Mouse (Mus musculus) heart, embryonic 14.5 days (tissue): ENCODE data around the gene Gm15517. TPM values are rescaled to one million over a fixed set of nuclear protein-coding genes. Genes with fewer than 3 reads are reported as not detected.
"Not testable (repeated sequence)": the region's sequence is repeated elsewhere in the genome, so short reads cannot be mapped to it uniquely, and the experiment has no call there.

Experiments
- ATAC-seq: fragments of 200-750 bp; cut with Nextera tagmentation; 2 replicates; pipeline ENCODE4 v1.8.0; 2017; ENCODE audit warnings: low read depth, moderate TSS enrichment; ENCODE audit not compliant: insufficient number of reproducible peaks, insufficient read depth, low FRiP score
- H3K27ac ChIP-seq, 2 experiments: fragments of 200-500 bp in 1 of 2; fragments of 300-500 bp in 1 of 2; sonication (generic) in 1 of 2; replicated peaks in 1 of 2; 2 replicates each; pipeline ENCODE4 v1.5.1; 2012 to 2014; ENCODE audit warnings: low read depth in 2 of 2, low read length in 2 of 2, control low read depth in 1 of 2, mild to moderate bottlenecking in 1 of 2, mixed read lengths in 1 of 2; ENCODE audit not compliant: control insufficient read depth in 1 of 2, insufficient read depth in 1 of 2
- H3K27me3 ChIP-seq: fragments of 300-500 bp; sonication (generic); 2 replicates; pipeline ENCODE4 v1.6.1; 2014; ENCODE audit warnings: mild to moderate bottlenecking, low read length, control low read depth; ENCODE audit not compliant: control insufficient read depth, insufficient read depth
- H3K36me3 ChIP-seq: fragments of 300-500 bp; sonication (generic); 2 replicates; pipeline ENCODE4 v1.6.1; 2014; ENCODE audit warnings: mild to moderate bottlenecking, control low read depth, low read length, mixed read lengths; ENCODE audit not compliant: control insufficient read depth, insufficient read depth
- H3K4me1 ChIP-seq, 2 experiments: fragments of 200-500 bp in 1 of 2; fragments of 300-500 bp in 1 of 2; sonication (generic) in 1 of 2; 2 replicates each; pipeline ENCODE4 v1.6.1; 2012 to 2014; ENCODE audit warnings: low read length in 2 of 2, control low read depth in 1 of 2, mixed read lengths in 1 of 2; ENCODE audit not compliant: control insufficient read depth in 2 of 2, insufficient read depth in 2 of 2
- H3K4me2 ChIP-seq: fragments of 300-500 bp; sonication (generic); 2 replicates; pipeline ENCODE4 v1.6.1; 2014; ENCODE audit warnings: mild to moderate bottlenecking, low read length
- H3K4me3 ChIP-seq, 2 experiments: fragments of 200-500 bp in 1 of 2; fragments of 300-500 bp in 1 of 2; sonication (generic) in 1 of 2; 2 replicates each; pipeline ENCODE4 v1.5.1; 2012 to 2014; ENCODE audit warnings: low read length in 2 of 2, mild to moderate bottlenecking in 2 of 2, control low read depth in 1 of 2, low read depth in 1 of 2, moderate library complexity in 1 of 2; ENCODE audit not compliant: control insufficient read depth in 1 of 2, insufficient read depth in 1 of 2
- H3K9ac ChIP-seq: fragments of 300-500 bp; sonication (generic); 2 replicates; pipeline ENCODE4 v1.6.1; 2014; ENCODE audit warnings: mild to moderate bottlenecking, low read length
- H3K9me3 ChIP-seq: fragments of 300-500 bp; sonication (generic); 2 replicates; pipeline ENCODE4 v1.6.1; 2016; ENCODE audit warnings: low read length, control low read depth; ENCODE audit not compliant: control insufficient read depth
- WGBS: fragments of 180-500 bp; shearing (Covaris S2); extraction: QIAGEN DNeasy Blood & Tissue Kit; methylation state at CpG from one replicate; pipeline ENCODE4 v1.1.7; 2014; 5-methylcytosine and 5-hydroxymethylcytosine counted together
- polyA plus RNA-seq: library from polyadenylated mRNA; unstranded; fragments of >200 nt; fragmentation: Nextera tagmentation; extraction: Ambion mirVana; gene quantifications from 2 replicates; pipeline ENCODE4 v1.2.1, GENCODE M21; 2014

Gene Gm15517
- polyA plus RNA-seq, 1 experiment from 2014 or later = not detected

- Histone ChIP-seq H3K4me3 (no peak overlapping the region), H3K4me1 (no peaks in the 10 kb centered on the region), H3K27me3 (no peaks in the 10 kb centered on the region), H3K4me2 (no peak overlapping the region), H3K27ac (no peak overlapping the region), H3K36me3 (no peaks in the 10 kb centered on the region), H3K9me3 (no peaks in the 10 kb centered on the region), H3K9ac (no peak overlapping the region)
- ATAC-seq = no peak
- 68% methylated on average over 7 of the region's 7 CpGs for WGBS
Observed at GRCm38 (mm10) chr7:44281586-44281985, 20.3 kb downstream of the Gm15517 start.

DNA sequence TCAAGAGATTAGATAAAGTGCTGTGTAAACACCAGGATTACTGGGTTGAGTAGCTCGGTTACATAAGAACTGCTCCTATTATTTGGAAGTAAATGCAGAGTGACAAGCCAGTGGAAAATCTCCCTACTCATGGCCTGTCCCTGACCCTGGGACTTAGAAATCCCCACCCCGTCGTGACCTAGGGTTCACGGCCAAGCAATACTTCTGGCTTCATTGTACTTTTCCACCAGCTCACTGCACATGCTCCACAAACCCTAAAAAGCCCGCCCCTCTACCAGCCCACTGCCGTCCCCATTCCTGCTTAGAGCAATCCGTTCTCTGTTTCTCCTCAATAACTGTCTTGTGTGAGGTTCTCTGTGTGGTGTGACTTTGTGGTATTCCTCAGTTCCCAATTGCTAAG is 26.5 kb downstream of the Gm15517 start:
- Histone ChIP-seq H3K4me1 (no peaks in the 10 kb centered on the region), H3K36me3 (no peaks in the 10 kb centered on the region), H3K27ac (no peak overlapping the region), H3K27me3 (no peaks in the 10 kb centered on the region), H3K4me3 (no peak overlapping the region), H3K9me3 (0 out of 2 replicates have a peak, but pooled peaks cover 2% of the 10 kb centered on the region), H3K9ac (no peak overlapping the region), H3K4me2 (no peak overlapping the region)
- WGBS = 65% methylated on average over 7 of the region's 7 CpGs
- no peak for ATAC-seq

DNA sequence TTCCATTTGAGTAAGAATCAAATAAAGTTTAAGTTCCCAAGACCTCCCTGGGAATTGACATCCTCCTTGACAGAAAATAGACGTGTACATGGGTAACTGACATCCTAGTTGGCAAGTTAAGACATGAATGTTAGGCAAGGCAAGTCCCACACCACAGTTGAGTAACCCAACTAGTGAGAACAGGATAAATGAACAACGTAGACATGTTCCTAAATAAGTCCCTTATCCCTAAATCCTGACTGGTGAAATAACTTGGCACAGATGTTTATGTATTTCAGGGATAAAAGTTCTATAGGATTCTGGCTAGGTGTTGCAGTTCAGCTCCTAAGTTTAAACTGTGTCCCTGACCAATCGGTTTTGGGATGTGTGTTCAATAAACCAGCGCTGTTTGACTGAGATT is 29.7 kb downstream of the Gm15517 start:
- Histone ChIP-seq H3K4me2 (no peak overlapping the region), H3K4me1 (no peaks in the 10 kb centered on the region), H3K9me3 (0 out of 2 replicates have a peak, but pooled peaks cover 2% of the 10 kb centered on the region), H3K27ac (no peak overlapping the region), H3K27me3 (no peaks in the 10 kb centered on the region; the same call in 1 of the 2 replicates), H3K4me3 (no peak overlapping the region), H3K36me3 (no peaks in the 10 kb centered on the region), H3K9ac (no peak overlapping the region)
- no peak for ATAC-seq
- WGBS = 74% methylated on average over 4 of the region's 4 CpGs

- 44% methylated on average over 4 of the region's 4 CpGs for WGBS
- Histone ChIP-seq H3K27ac (no peak overlapping the region), H3K4me1 (no peaks in the 10 kb centered on the region), H3K9me3 (0 out of 2 replicates have a peak, but pooled peaks cover 2% of the 10 kb centered on the region), H3K27me3 (no peaks in the 10 kb centered on the region; the same call in 1 of the 2 replicates), H3K4me2 (no peak overlapping the region), H3K9ac (no peak overlapping the region), H3K4me3 (no peak overlapping the region), H3K36me3 (no peaks in the 10 kb centered on the region)
- ATAC-seq = no peak
Observed at GRCm38 (mm10) chr7:44291418-44291817, 30.2 kb downstream of the Gm15517 start.

- not testable (repeated sequence) for H3K9ac ChIP-seq, H3K36me3 ChIP-seq, H3K4me1 ChIP-seq, H3K9me3 ChIP-seq, ATAC-seq, H3K4me2 ChIP-seq, H3K27me3 ChIP-seq, H3K4me3 ChIP-seq, H3K27ac ChIP-seq
- 83% methylated on average over 2 of the region's 2 CpGs for WGBS
Observed at GRCm38 (mm10) chr7:44297501-44297900, 36.3 kb downstream of the Gm15517 start.

DNA sequence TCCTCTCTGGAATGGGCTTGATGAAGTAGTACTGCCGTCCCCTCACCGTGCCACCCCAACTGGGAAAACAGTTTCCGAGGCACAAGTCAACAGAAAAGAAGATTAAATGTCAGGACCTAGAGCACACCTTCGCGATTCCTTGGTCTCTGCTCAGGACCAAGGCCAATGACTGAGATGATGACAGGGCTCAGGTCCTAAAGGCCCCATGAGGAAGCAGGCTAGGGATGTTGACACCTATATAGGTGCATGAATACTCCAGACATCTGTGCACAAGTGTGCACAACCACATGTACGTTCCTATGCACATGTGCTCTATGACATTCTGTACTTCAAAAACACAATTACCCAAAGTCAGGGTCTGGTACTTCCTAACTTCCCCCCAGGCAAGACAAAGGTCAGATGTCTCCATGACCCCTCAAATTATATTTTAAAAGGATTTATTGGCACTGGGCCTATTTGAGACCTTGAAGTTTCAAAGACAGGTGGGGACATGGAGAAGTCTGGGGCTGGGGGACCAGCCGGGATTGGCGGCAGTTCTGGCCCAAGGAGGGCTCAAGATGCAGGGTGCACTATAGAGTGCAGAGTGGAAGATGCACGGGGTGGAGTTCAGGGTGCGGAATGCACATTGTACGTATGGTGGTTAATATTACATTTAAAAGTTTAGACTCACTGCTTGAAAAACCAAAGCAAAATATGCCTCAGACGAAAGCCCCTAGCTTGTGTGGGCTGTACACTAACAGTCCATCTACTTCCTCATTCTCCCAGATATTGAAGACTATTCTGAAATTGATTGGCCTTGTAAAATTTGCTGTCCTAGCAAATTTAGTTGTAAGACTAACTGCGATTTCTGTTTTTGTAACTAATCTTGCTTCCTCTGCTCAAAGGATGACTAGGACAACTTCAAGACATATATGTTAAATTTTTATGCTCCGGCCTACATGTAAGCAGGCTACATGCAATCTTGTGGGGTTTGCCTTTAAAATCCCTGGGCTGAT is 42.4 kb downstream of the Gm15517 start:
- ATAC-seq = no peak
- 85% methylated on average over 14 of the region's 14 CpGs for WGBS

DNA sequence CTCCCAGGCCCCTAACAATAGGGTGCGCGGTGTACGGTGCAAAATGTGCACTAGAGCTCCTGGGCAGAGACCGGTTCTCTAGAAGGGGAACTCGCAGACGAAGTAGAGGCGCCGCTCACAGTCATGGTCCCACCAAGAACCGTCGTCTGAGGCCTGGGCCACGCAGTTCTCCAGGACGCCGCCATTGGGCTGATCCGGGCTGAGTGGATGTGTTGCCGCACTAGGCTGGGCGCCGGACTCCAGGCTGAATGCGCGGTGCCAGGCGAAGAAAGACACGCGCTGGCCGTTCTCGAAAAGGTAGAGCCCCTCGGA is 43.2 kb downstream of the Gm15517 start:
- under 1% methylated on average over 25 of the region's 25 CpGs for WGBS
- peak; percentile 25; the same call in 1 of the 2 replicates for ATAC-seq
- peak overlapping the region; percentile 89 for H3K9ac ChIP-seq
- peak overlapping the region; percentile 90 for H3K4me2 ChIP-seq
- peak overlapping the region; percentile 58 to 71 for H3K4me3 ChIP-seq
- H3K27ac ChIP-seq = peak overlapping the region; percentile 61 to 84
- H3K9me3 ChIP-seq = no peaks in the 10 kb centered on the region
- peaks cover 32% of the 10 kb centered on the region for H3K27me3 ChIP-seq
- no peaks in the 10 kb centered on the region for H3K36me3 ChIP-seq
- peaks cover 3 to 7% of the 10 kb centered on the region in 2 experiments; a peak in 3 of 4 replicates for H3K4me1 ChIP-seq

More for the DNA sequence above, 42.4 kb downstream of the Gm15517 start:
- peak overlapping the region; percentile 89 for H3K9ac ChIP-seq
- peaks cover 24% of the 10 kb centered on the region for H3K27me3 ChIP-seq
- peak overlapping the region; percentile 58 to 71; a peak in 3 of 4 replicates for H3K4me3 ChIP-seq
- H3K9me3 ChIP-seq = no peaks in the 10 kb centered on the region
- no peaks in the 10 kb centered on the region for H3K36me3 ChIP-seq
- peak overlapping the region; percentile 90 for H3K4me2 ChIP-seq
- 0 out of 4 replicates have a peak overlapping the region, but pooled peaks of 1 of the 2 experiments have one; percentile 61 for H3K27ac ChIP-seq
- peaks cover 3 to 7% of the 10 kb centered on the region in 2 experiments; a peak in 3 of 4 replicates for H3K4me1 ChIP-seq
